Mouse (Mus musculus) thymus, adult 2 months (tissue): ENCODE measurements at regions not wholly inside any gene's neighbourhood (a gene's known extent, or its start where the extent isn't known, plus 50 kb on each side); places are given as distances from the start of the nearest gene placed in this dataset.

Source experiments
- CTCF ChIP-seq: fragments of 200-500 bp; IDR thresholded peaks from 2 replicates; pipeline ENCODE4 v1.5.1; 2012; ENCODE audit warnings: mild to moderate bottlenecking, control low read depth, low read length, moderate library complexity, borderline replicate concordance; ENCODE audit not compliant: control insufficient read depth, poor library complexity, insufficient read depth; ENCODE audit errors: extremely low read depth
- POLR2A ChIP-seq: fragments of 200-500 bp; IDR thresholded peaks from 2 replicates; pipeline ENCODE4 v1.6.1; 2012; ENCODE audit warnings: mild to moderate bottlenecking, low read length, control low read depth, moderate library complexity; ENCODE audit not compliant: control insufficient read depth, poor library complexity, insufficient read depth; ENCODE audit errors: extremely low read depth

DNA sequence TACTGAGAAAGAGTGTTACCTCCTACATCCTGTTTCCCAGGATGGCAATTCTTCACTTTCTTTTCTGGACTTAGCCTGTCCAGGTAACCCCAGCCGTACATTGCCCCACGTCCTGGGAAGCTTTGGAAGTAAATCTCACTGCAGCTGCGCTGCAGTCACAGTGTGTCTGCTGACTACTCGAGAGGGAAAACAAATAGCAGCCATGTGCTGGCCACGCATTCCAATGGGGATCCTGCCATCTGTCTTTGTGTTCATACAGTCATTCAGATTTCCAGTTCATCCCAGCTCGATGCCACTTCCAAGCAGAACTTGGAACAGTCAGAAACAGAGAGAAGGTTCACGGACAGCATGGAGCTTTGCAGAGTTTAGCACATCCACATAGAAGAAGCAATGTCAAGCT is 690.2 kb upstream of the Acvr2a start:
- no peak for TF ChIP-seq CTCF
- TF ChIP-seq POLR2A, result no peak
